Mouse (Mus musculus): ENCODE data around the gene Tcf3.

The Tcf3 gene

DNA sequence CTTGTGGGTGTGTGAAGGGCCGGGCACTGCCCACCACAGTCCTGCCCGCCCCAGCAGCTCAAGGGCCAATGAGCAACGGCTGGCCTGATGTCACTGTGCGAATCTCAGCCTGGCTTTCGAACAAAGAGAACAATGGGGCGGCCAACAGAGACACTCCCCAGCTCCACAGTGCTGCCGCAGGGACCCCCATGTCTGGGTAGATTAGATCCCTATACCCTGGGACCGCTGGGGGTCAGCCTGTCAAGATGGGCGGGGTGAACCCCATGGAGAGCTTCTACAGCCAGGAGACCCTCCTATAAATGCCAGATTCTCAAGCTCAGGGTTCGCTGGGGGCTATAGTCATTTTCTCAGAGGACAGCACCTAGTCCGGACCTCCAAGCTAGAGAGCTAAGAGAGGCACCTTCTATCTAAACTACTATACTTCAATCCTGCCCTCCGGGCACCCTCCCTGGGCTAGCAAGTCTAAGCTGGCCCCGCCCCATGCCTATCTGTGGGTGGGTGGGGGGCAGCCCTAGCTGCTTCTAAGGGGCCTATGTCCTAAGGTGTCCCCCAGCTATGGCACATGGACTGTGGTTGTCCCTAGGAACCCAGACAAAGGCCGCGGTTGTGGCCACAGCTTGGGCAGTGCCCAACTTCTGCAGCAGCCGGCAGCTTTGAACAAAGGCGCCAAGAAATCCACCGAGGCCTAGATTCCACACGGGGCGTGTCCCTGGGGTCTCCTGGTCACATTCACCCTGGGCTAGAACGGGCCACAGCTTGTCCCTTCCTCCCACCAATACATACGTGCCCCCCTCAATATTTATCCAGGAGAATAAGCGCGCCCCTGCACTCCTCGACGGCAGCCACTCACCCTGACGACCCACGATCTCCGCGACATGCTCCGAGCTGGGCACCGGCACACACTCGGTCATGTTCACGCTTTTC is 47.4 kb downstream of the Tcf3 start:
- in situ Hi-C loops (cut with MseI, MboI) = no loop called here

DNA sequence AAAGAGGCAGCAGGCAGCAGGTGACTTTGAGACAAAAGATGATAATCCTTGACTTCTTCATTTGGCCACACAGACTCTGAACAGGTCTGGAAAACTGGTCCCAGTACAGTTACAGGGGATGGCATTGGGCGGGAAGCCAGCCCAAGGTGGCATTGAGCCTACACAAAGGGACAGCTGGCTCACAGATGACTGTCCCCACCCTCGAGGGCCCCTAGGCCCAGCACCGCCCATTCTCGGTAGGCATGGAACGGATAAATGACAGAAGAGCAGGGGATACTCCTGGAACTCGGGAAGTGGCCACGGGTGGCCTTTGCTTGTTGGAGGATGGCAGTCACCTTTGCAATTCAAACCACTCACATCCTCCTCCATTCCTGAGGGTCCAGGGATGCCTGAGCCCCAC is 48.1 kb downstream of the Tcf3 start:
- in situ Hi-C loops (cut with MseI, MboI) = no loop called here

- in situ Hi-C loops (cut with MseI, MboI) = no loop called here
These were observed 48.7 kb downstream of the Tcf3 start for GRCm38 (mm10) chr10:80384709-80385108.

- in situ Hi-C loops (cut with MseI, MboI) = no loop called here
These were observed 49.3 kb downstream of the Tcf3 start for GRCm38 (mm10) chr10:80384115-80384639.

GRCm38 (mm10) chr10:80383431-80383830 is 50.0 kb downstream of the Tcf3 start:
- in situ Hi-C loops (cut with MseI, MboI) = no loop called here

- in situ Hi-C loops (cut with MseI, MboI) = no loop called here
These were observed 50.6 kb downstream of the Tcf3 start for GRCm38 (mm10) chr10:80382641-80383365.

DNA sequence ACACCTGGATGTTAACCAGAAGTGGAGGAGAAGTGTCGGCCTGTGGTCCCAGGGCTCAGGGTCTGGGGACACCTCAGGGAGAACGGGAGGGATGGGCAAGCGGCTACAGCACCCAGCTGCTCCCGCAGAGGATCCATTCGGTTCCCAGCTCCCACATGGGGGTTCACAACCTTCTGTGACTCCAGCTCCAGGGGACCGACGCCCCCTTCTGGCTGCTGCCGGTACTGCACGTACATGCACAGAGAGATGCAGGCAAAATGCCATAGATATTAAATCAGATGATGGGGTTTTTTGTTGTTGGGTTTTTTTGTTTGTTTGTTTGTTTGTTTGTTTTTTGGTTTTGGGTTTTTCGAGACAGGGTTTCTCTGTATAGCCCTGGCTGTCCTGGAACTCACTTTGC is 55.7 kb downstream of the Tcf3 start:
- in situ Hi-C loops (cut with MseI, MboI) = no loop called here

DNA sequence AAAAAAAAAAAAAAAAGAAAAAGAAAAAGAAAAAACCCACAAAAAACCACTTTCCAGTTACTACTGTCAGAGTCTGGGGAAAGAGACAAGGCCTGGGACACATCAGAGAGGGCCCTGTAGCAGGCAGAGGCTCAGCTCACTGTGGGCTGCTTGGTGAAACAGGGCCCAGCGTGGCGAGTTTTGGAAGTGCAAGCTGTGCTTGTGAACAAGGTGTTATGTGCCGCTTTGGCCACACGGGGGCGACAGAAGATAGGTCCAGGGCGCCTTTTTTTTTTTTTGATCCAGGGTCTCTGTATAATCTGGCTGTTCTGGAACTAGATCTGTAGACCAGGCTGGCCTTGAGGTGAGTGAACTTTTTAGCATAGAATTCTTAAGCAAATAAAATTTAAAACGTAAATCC is 57.3 kb downstream of the Tcf3 start:
- in situ Hi-C loops (cut with MseI, MboI) = no loop called here

DNA sequence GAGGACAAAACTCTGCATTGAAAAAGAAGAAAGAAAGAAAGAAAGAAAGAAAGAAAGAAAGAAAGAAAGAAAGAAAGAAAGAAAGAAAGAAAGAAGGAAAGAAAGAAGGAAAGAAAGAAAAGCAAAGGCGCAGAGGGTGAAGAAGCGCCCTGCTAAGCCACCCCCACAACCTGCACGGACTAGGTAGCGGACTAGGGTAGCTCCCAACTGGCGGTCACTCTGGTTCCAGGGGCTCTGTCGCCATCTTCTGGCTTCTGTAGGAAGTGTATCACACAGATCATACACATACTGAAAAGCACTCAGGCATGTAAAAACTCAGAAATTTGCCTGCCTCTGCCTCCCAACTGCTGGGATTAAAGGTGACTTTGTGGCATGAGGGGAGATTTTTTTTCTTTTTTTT is 59.4 kb downstream of the Tcf3 start:
- in situ Hi-C loops (cut with MseI, MboI) = no loop called here

- in situ Hi-C loops (cut with MseI, MboI) = no loop called here
These were observed 60.7 kb downstream of the Tcf3 start for GRCm38 (mm10) chr10:80372706-80373105.

DNA sequence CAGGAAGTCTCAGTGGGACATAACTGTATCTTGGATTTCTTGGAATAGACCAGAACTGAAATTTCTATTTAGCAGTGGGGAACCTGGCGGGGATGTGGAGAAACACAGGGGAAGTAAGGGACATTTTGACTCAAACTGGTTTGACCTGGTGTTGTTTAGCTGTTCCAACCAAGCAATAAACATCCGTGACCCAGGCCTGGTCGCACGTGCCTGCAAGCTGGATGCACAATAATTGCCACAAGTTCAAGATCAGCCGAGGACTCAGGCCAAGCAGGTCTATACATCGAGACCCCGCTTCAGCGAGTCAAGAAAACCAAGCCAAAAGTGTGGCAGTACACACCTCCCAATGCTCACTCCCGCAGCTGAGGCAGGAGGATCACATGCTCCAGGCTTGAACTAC is 61.5 kb downstream of the Tcf3 start:
- in situ Hi-C loops (cut with MseI, MboI) = no loop called here

GRCm38 (mm10) chr10:80371411-80371966 is 62.0 kb downstream of the Tcf3 start:
- in situ Hi-C loops (cut with MseI, MboI) = no loop called here

GRCm38 (mm10) chr10:80369995-80370747 is 63.3 kb downstream of the Tcf3 start:
- in situ Hi-C loops (cut with MseI, MboI) = no loop called here

GRCm38 (mm10) chr10:80368392-80368791 is 65.1 kb downstream of the Tcf3 start:
- in situ Hi-C loops (cut with MseI, MboI) = no loop called here

DNA sequence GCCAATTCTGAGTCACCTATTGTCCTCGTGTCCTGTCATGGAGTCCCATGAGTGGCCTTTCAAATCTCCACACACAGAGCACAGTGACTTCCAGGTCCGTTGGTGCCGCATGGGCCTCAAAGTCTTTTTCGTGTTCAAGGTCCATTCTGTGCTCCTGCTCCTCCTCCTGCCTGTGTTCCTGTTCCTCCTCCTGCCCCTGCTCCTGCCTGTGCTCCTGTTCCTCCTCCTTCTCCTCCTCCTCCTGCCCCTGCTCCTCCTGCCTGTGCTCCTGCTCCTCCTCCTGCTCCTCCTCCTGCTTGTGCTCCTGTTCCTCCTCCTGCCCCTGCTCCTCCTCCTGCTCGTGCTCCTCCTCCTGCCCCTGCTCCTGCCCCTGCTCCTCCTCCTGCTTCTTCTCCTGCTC is 65.5 kb downstream of the Tcf3 start:
- in situ Hi-C loops (cut with MseI, MboI) = no loop called here

DNA sequence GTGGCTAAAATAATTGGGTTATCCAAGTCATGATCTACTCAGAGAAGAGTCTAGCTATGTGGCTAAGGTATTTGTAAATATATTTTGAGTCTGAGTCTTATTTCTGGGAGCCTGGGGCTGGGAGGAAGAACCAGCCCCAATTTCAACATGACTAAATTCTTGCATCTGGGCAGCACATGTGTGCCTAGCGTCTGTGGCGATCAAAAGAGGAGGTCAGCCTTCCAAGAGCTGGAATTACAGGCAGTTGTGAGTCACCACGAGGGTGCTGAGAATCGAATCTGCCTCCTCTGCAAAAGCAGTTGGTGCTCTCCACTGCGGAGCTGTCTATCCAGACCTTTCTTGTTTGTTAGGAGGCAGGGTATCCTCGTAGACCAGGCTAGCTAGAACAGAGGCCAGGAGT is 67.7 kb downstream of the Tcf3 start:
- in situ Hi-C loops (cut with MseI, MboI) = no loop called here

GRCm38 (mm10) chr10:80363734-80364133 is 69.7 kb downstream of the Tcf3 start:
- in situ Hi-C loops (cut with MseI, MboI) = no loop called here
